ENCODE assay signal across 13 mouse cellular contexts in the genomic region with DNA sequence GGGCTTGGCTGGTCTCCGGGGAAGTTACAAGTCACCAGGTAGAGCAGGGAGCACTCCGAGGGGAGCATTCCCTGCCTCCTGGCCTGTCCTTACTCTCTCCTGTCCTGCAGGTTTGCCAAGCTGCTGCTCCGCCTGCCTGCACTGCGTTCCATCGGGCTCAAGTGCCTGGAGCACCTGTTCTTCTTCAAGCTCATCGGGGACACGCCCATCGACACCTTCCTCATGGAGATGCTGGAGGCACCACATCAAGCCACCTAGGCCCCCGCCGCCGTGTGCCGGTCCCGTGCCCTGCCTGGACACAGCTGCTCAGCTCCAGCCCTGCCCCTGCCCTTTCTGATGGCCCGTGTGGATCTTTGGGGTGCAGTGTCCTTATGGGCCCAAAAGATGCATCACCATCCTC.
DNase-seq lines count a peak whose midpoint lies in the region; ATAC-seq lines count a peak whose summit lies in the region.
"Had no signal": no experiment of that assay in that cellular context is flagged by ENCODE, and none has a peak within 500 bp of the region (broad histone marks: within the 10 kb centered on the region; RNA-seq: fewer than 3 reads in every experiment).

No protein-coding gene starts in this region.

- H3K4me3 ChIP-seq in forebrain, embryonic 10.5 days, result no peak overlapping the region
- H3K4me3 ChIP-seq in forebrain, embryonic 16.5 days (replicated peaks; ENCODE audit: low read length), result no peak overlapping the region
- H3K4me3 ChIP-seq in hindbrain, embryonic 11.5 days (ENCODE audit: low read depth, low read length), result no peak overlapping the region
- H3K4me3 ChIP-seq in hindbrain, embryonic 16.5 days (ENCODE audit: low read length), result no peak overlapping the region
- no peak overlapping the region for H3K4me3 ChIP-seq in lung, embryonic 16.5 days (ENCODE audit: low read length)
- no peak overlapping the region for H3K4me3 ChIP-seq in stomach, embryonic 15.5 days (replicated peaks)

- H3K27me3 ChIP-seq in forebrain, embryonic 10.5 days (ENCODE audit: poor library complexity, severe bottlenecking), result no peaks in the 10 kb centered on the region
- no peaks in the 10 kb centered on the region for H3K27me3 ChIP-seq in forebrain, embryonic 16.5 days (replicated peaks; ENCODE audit: control insufficient read depth, insufficient read depth, low read length)
- no peaks in the 10 kb centered on the region for H3K27me3 ChIP-seq in hindbrain, embryonic 11.5 days (ENCODE audit: control insufficient read depth, insufficient read depth, low read length)
- no peaks in the 10 kb centered on the region for H3K27me3 ChIP-seq in hindbrain, embryonic 16.5 days (replicated peaks; ENCODE audit: control insufficient read depth, insufficient read depth, low read length)
- H3K27me3 ChIP-seq in lung, embryonic 16.5 days (ENCODE audit: control insufficient read depth, insufficient read depth, low read depth, low read length), result no peaks in the 10 kb centered on the region
- H3K27me3 ChIP-seq in stomach, embryonic 15.5 days (replicated peaks), result no peaks in the 10 kb centered on the region

- DNase-seq in forebrain, embryonic 10.5 days (ENCODE audit: extremely low spot score, low spot score), result no peak
- DNase-seq in hindbrain, embryonic 11.5 days (ENCODE audit: low spot score), result no peak
- DNase-seq in lung, adult 18-20 months, result no peak
- DNase-seq in cerebellum, postnatal 36 days, result no peak
- DNase-seq: adrenal gland, postnatal 10 days; kidney, adult 8-10 months; midbrain, embryonic 14.5 days; retina, postnatal 1 day had no signal

- ATAC-seq in forebrain, embryonic 16.5 days, result no peak
- no peak for ATAC-seq in hindbrain, embryonic 11.5 days (ENCODE audit: low FRiP score)
- no peak for ATAC-seq in hindbrain, embryonic 16.5 days
- ATAC-seq in lung, embryonic 16.5 days (ENCODE audit: low read depth), result no peak
- no peak for ATAC-seq in stomach, embryonic 15.5 days (ENCODE audit: insufficient read depth, low FRiP score, low read depth)

- H3K4me1 ChIP-seq in forebrain, embryonic 10.5 days, result peaks cover 31% of the 10 kb centered on the region
- peaks cover 22% of the 10 kb centered on the region for H3K4me1 ChIP-seq in forebrain, embryonic 16.5 days (replicated peaks; ENCODE audit: control insufficient read depth, insufficient read depth, low read length)
- H3K4me1 ChIP-seq in hindbrain, embryonic 11.5 days (replicated peaks; ENCODE audit: control insufficient read depth, insufficient read depth, low read length), result peaks cover 14% of the 10 kb centered on the region
- H3K4me1 ChIP-seq in hindbrain, embryonic 16.5 days (ENCODE audit: control insufficient read depth, insufficient read depth, low read depth, low read length), result peaks cover 30% of the 10 kb centered on the region
- peaks cover 37% of the 10 kb centered on the region for H3K4me1 ChIP-seq in lung, embryonic 16.5 days (replicated peaks; ENCODE audit: control insufficient read depth, insufficient read depth, low read length)
- H3K4me1 ChIP-seq in stomach, embryonic 15.5 days, result peaks cover 45% of the 10 kb centered on the region

- no peak overlapping the region for H3K4me2 ChIP-seq in forebrain, embryonic 16.5 days (ENCODE audit: low read length)
- H3K4me2 ChIP-seq in hindbrain, embryonic 11.5 days (replicated peaks; ENCODE audit: low read depth, low read length), result no peak overlapping the region
- no peak overlapping the region for H3K4me2 ChIP-seq in hindbrain, embryonic 16.5 days (ENCODE audit: low read length)
- no peak overlapping the region for H3K4me2 ChIP-seq in lung, embryonic 16.5 days (ENCODE audit: low read depth, low read length)
- H3K4me2 ChIP-seq in stomach, embryonic 15.5 days, result no peak overlapping the region

- H3K27ac ChIP-seq in forebrain, embryonic 10.5 days, result peak overlapping the region; percentile 66
- H3K27ac ChIP-seq in forebrain, embryonic 16.5 days (ENCODE audit: low read length), result no peak overlapping the region
- H3K27ac ChIP-seq in hindbrain, embryonic 11.5 days (ENCODE audit: low read depth, low read length), result 0 out of 2 replicates have a peak overlapping the region, but pooled peaks have one; percentile 14
- no peak overlapping the region; the same call in 1 of the 2 replicates for H3K27ac ChIP-seq in hindbrain, embryonic 16.5 days (ENCODE audit: low read depth, low read length)
- H3K27ac ChIP-seq in lung, embryonic 16.5 days (ENCODE audit: low read length), result peak overlapping the region; percentile 97
- H3K27ac ChIP-seq in stomach, embryonic 15.5 days, result peak overlapping the region; percentile 95
- H3K27ac ChIP-seq: liver, embryonic 14.5 days had no signal

- peaks cover 71% of the 10 kb centered on the region for H3K36me3 ChIP-seq in forebrain, embryonic 10.5 days (replicated peaks)
- no peaks in the 10 kb centered on the region for H3K36me3 ChIP-seq in forebrain, embryonic 16.5 days (ENCODE audit: control insufficient read depth, insufficient read depth)
- no peaks in the 10 kb centered on the region for H3K36me3 ChIP-seq in hindbrain, embryonic 11.5 days (ENCODE audit: control insufficient read depth, insufficient read depth, low read length)
- peaks cover 3% of the 10 kb centered on the region for H3K36me3 ChIP-seq in hindbrain, embryonic 16.5 days (ENCODE audit: control insufficient read depth, insufficient read depth, low read length)
- H3K36me3 ChIP-seq in lung, embryonic 16.5 days (ENCODE audit: control insufficient read depth, insufficient read depth, low read length), result peaks cover 24% of the 10 kb centered on the region
- peaks cover 37% of the 10 kb centered on the region for H3K36me3 ChIP-seq in stomach, embryonic 15.5 days

- no peaks in the 10 kb centered on the region for H3K9me3 ChIP-seq in forebrain, embryonic 10.5 days
- H3K9me3 ChIP-seq in forebrain, embryonic 16.5 days (ENCODE audit: control insufficient read depth, low read length), result no peaks in the 10 kb centered on the region
- H3K9me3 ChIP-seq in hindbrain, embryonic 11.5 days (ENCODE audit: control insufficient read depth, low read length), result no peaks in the 10 kb centered on the region
- no peaks in the 10 kb centered on the region for H3K9me3 ChIP-seq in hindbrain, embryonic 16.5 days (ENCODE audit: control insufficient read depth, low read length)
- no peaks in the 10 kb centered on the region for H3K9me3 ChIP-seq in lung, embryonic 16.5 days (ENCODE audit: control insufficient read depth, low read length)
- H3K9me3 ChIP-seq in stomach, embryonic 15.5 days, result no peaks in the 10 kb centered on the region

- H3K9ac ChIP-seq in forebrain, embryonic 16.5 days (replicated peaks; ENCODE audit: low read depth, low read length), result no peak overlapping the region
- H3K9ac ChIP-seq in hindbrain, embryonic 11.5 days (ENCODE audit: low read depth, low read length), result no peak overlapping the region
- H3K9ac ChIP-seq in hindbrain, embryonic 16.5 days (ENCODE audit: low read depth, low read length), result no peak overlapping the region
- no peak overlapping the region for H3K9ac ChIP-seq in lung, embryonic 16.5 days (ENCODE audit: low read length)
- H3K9ac ChIP-seq in stomach, embryonic 15.5 days, result no peak overlapping the region
- H3K9ac ChIP-seq: liver, embryonic 14.5 days had no signal

- 93% methylated on average over 14 of the region's 14 CpGs for WGBS in forebrain, embryonic 10.5 days
- 94% methylated on average over 14 of the region's 14 CpGs for WGBS in forebrain, embryonic 16.5 days
- 93% methylated on average over 14 of the region's 14 CpGs for WGBS in hindbrain, embryonic 11.5 days
- 95% methylated on average over 14 of the region's 14 CpGs for WGBS in hindbrain, embryonic 16.5 days
- 76% methylated on average over 14 of the region's 14 CpGs for WGBS in lung, embryonic 16.5 days
- WGBS in stomach, embryonic 15.5 days, result 77% methylated on average over 14 of the region's 14 CpGs

Comparison
In these comparisons a context has a peak if more than half of its experiments do, and no peak if none do; other contexts are left out.
1. H3K27ac ChIP-seq: peak in forebrain, embryonic 10.5 days (single experiment), hindbrain, embryonic 11.5 days (single experiment), lung, embryonic 16.5 days (single experiment) and stomach, embryonic 15.5 days (single experiment); none in forebrain, embryonic 16.5 days (single experiment) and hindbrain, embryonic 16.5 days (single experiment).